Mouse (Mus musculus) spleen, adult 2 months (tissue): Measurements from ENCODE around the gene Atp6v1b1.

ENCODE experiments used
- CTCF ChIP-seq: fragments of 200-500 bp; IDR thresholded peaks from 2 replicates; pipeline ENCODE4 v1.5.1; 2011; ENCODE audit warnings: mild to moderate bottlenecking, inconsistent platforms; ENCODE audit not compliant: insufficient read depth, insufficient read length, insufficient replicate concordance; ENCODE audit errors: extremely low read depth
- POLR2A ChIP-seq: fragments of 200-500 bp; IDR thresholded peaks from 2 replicates; pipeline ENCODE4 v1.6.1; 2011; ENCODE audit warnings: low read depth, low read length, inconsistent platforms

GRCm38 (mm10) chr6:83693835-83694234 lies 49.0 kb upstream of the Atp6v1b1 start:
- no peak for TF ChIP-seq POLR2A
- TF ChIP-seq CTCF = peak; percentile 45; the same call in 1 of the 2 replicates
